Mouse (Mus musculus): ENCODE data around the gene Krtap26-1. TPM values are rescaled to one million over a fixed set of nuclear protein-coding genes. Genes with fewer than 3 reads are reported as not detected.
A peak's percentile ranks its signal among the peaks of the same experiment; 100 is the strongest.

The Krtap26-1 gene
- total RNA-seq (2021) = not detected

GRCm38 (mm10) chr16:88647358-88647846 is at the start of gene Krtap26-1:
TSS of gene Krtap26-1 (minus strand) at chr16:88647796.
- DNase-seq = no peak
- intact Hi-C loops (cut with DNase I) = no loop called here

DNA sequence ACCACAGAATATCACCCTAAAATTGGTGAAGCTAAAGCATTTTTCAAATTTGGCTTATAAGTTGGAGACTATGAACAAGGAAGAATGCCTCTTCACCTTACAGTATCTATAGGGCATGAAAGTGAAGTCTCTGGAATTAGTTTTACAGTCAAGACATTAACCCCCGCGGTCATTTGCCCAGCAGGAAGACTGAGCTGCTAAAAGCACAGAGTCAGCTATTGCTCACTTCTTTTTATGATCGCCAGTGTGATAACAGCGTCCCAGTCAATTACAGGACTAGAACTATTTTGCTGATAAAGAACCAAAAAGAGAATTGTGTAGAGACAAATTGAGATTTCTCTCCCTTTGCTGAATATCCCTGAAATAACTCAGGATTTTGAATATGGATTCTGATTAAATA is 48.7 kb upstream of the Krtap26-1 start:
- DNase-seq = no peak
- intact Hi-C loops (cut with DNase I) = no loop called here

- no peak for DNase-seq
- intact Hi-C loops (cut with DNase I) = no loop called here
These were observed 33.7 kb upstream of the Krtap26-1 start for GRCm38 (mm10) chr16:88681282-88681681.

- no peak for DNase-seq
- intact Hi-C loops (cut with DNase I) = no loop called here
These were observed 31.5 kb upstream of the Krtap26-1 start for GRCm38 (mm10) chr16:88679099-88679498.

GRCm38 (mm10) chr16:88671571-88671970 is 24.0 kb upstream of the Krtap26-1 start, which contains the start of gene Krtap27-1:
TSS of gene Krtap27-1 (minus strand) at chr16:88671671.
- intact Hi-C loops (cut with DNase I) = no loop called here
- no peak for DNase-seq

- intact Hi-C loops (cut with DNase I) = no loop called here
- DNase-seq = peak; percentile 10 to 11
These were observed 9.8 kb upstream of the Krtap26-1 start for GRCm38 (mm10) chr16:88657426-88657825.

GRCm38 (mm10) chr16:88651952-88652351 is 4.4 kb upstream of the Krtap26-1 start:
- no peak for DNase-seq

GRCm38 (mm10) chr16:88651082-88651481 is 3.5 kb upstream of the Krtap26-1 start:
- intact Hi-C loops (cut with DNase I) = no loop called here
- DNase-seq = no peak

More at GRCm38 (mm10) chr16:88651952-88652351, 4.4 kb upstream of the Krtap26-1 start:
- intact Hi-C loops (cut with DNase I) = no loop called here

- DNase-seq = no peak
- intact Hi-C loops (cut with DNase I) = no loop called here
These were observed 1.1 kb downstream of the Krtap26-1 start for GRCm38 (mm10) chr16:88646366-88647111.

DNA sequence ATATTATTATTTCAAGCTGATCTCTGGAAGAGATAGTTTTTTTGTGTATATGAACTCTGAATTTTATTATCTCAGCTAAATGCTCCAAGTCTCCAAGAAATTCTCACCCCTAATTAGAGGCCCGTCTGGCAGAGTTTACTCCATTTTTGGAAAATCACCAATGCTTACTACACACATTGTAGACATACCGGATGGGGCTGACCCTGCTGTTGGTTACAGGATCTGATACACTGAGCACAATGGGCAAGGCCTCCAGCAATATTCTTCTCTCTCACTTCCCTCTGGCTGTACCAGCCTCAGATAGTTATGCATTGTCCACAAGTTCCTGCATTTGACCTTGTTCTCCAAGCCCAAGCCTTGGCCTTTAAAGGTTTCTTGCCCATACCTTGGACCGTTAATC is 7.5 kb downstream of the Krtap26-1 start:
- no peak for DNase-seq
- intact Hi-C loops (cut with DNase I) = no loop called here

- intact Hi-C loops (cut with DNase I) = no loop called here
- peak; percentile 21 to 27 for DNase-seq
These were observed 12.5 kb downstream of the Krtap26-1 start for GRCm38 (mm10) chr16:88635142-88635541.

- DNase-seq = no peak
- intact Hi-C loops (cut with DNase I) = no loop called here
These were observed 16.1 kb downstream of the Krtap26-1 start for GRCm38 (mm10) chr16:88631474-88631873.

- no peak for DNase-seq
- intact Hi-C loops (cut with DNase I) = no loop called here
These were observed 20.0 kb downstream of the Krtap26-1 start, which contains the start of gene 2310079G19Rik for GRCm38 (mm10) chr16:88627566-88627965. TSS of gene 2310079G19Rik (minus strand) at chr16:88627666.

GRCm38 (mm10) chr16:88612712-88613111 is 34.9 kb downstream of the Krtap26-1 start:
- intact Hi-C loops (cut with DNase I) = no loop called here
- DNase-seq = no peak

- DNase-seq = no peak
- intact Hi-C loops (cut with DNase I) = no loop called here
These were observed 35.7 kb downstream of the Krtap26-1 start, which contains the start of gene Krtap24-1 for GRCm38 (mm10) chr16:88611922-88612321. TSS of gene Krtap24-1 (minus strand) at chr16:88612279.

- DNase-seq = no peak
- intact Hi-C loops (cut with DNase I) = no loop called here
These were observed 43.0 kb downstream of the Krtap26-1 start for GRCm38 (mm10) chr16:88604570-88604969.

- intact Hi-C loops (cut with DNase I) = no loop called here
- DNase-seq = no peak
These were observed 45.1 kb downstream of the Krtap26-1 start for GRCm38 (mm10) chr16:88602464-88602863.

GRCm38 (mm10) chr16:88600303-88600702 is 47.3 kb downstream of the Krtap26-1 start:
- intact Hi-C loops (cut with DNase I) = no loop called here
- DNase-seq = no peak

- DNase-seq = no peak
- intact Hi-C loops (cut with DNase I) = no loop called here
These were observed 47.9 kb downstream of the Krtap26-1 start for GRCm38 (mm10) chr16:88599504-88600237.
